Mouse (Mus musculus) spleen, embryonic (tissue): ENCODE data around the gene Twf2.

ENCODE experiments used
- CTCF ChIA-PET: fragments of 350-600 bp; sonication (Branson Sonifier 250); formaldehyde crosslinking; loops from one replicate; lab custom pipeline; 2022; lab: Charles Lee

Twf2 gene

GRCm38 (mm10) chr9:106202819-106203636 lies at the start of gene Twf2:
TSS of gene Twf2 (plus strand) at chr9:106203108.
- CTCF ChIA-PET: interaction anchor here (0.7 to 1.5 kb wide), 2 partner anchors 10 to 13 kb away, joined by 3 read pairs; no protein-coding TSS in a partner anchor

- CTCF ChIA-PET: no interaction called here
These were observed 48.8 kb upstream of the Twf2 start for GRCm38 (mm10) chr9:106154106-106154505.

- CTCF ChIA-PET: interaction anchor here (1.7 kb wide), 1 partner anchor 55 kb away, joined by 5 read pairs; no protein-coding TSS in a partner anchor
These were observed 46.5 kb upstream of the Twf2 start for GRCm38 (mm10) chr9:106156419-106156818.

DNA sequence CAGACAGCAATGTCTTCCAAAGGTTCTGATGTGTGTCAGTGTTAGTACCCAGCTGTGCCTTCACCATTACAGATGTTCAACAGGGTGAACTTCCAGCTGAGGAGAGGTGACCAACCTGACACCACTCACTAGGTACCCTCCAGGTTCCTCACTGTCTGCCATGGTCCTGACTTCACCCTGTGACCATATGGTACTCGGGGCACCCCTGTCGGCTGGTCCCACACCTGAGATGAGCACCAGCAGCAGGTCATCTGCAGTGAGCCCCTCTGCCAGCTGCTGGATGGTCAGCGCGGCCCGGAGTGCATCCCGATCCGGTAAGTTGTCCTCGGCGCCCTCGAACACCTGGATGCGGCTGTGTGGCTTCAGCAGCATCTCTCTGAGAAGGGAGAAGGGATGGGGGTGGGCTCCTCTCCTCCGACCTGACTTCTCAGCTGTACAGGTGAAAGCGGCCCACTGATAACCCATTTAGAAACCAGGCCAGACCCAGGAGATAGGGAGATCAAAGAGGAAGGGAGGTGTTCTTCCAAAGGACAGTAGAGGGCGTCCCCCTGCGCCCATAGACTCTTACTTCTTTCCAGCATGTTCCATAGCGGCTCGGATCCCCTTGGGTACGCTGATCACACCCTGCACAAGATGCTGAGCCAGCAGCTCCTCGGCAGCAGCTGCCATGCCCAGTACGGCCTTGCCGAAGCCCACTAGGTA lies 45.8 kb upstream of the Twf2 start:
- CTCF ChIA-PET: interaction anchor here (1.7 kb wide), 1 partner anchor 55 kb away, joined by 5 read pairs; no protein-coding TSS in a partner anchor

GRCm38 (mm10) chr9:106157623-106157925 lies 45.3 kb upstream of the Twf2 start:
- CTCF ChIA-PET: interaction anchor here (1.7 kb wide), 1 partner anchor 54 kb away, joined by 5 read pairs; no protein-coding TSS in a partner anchor

- CTCF ChIA-PET: no interaction called here
These were observed 44.8 kb upstream of the Twf2 start, which contains the start of gene Glyctk for GRCm38 (mm10) chr9:106158037-106158491. TSS of gene Glyctk (minus strand) at chr9:106158138.

- CTCF ChIA-PET: no interaction called here
These were observed 43.7 kb upstream of the Twf2 start for GRCm38 (mm10) chr9:106159237-106159636.

GRCm38 (mm10) chr9:106159784-106160301 lies 43.1 kb upstream of the Twf2 start:
- CTCF ChIA-PET: interaction anchor here (0.7 kb wide), 1 partner anchor 158 kb away, joined by 3 read pairs; no protein-coding TSS in a partner anchor

DNA sequence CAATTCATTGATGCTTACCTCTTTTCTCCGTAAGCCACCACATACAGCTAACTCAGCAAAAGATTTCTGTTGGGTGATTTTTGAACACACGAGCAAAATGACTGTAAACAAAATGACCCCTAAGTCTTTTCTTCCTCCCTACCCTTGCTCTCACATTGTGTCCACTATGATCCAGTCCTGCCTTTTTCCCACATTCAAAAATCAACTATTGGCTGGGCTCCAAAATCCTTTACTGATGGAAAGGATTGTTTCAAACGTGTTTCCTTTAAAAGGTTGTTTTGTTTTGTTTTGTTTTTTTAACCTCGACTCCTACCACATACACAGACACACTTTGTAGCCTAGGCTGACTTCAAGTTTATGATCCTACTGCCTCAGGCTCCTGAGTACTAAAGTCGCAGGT lies 42.5 kb upstream of the Twf2 start:
- CTCF ChIA-PET: no interaction called here

DNA sequence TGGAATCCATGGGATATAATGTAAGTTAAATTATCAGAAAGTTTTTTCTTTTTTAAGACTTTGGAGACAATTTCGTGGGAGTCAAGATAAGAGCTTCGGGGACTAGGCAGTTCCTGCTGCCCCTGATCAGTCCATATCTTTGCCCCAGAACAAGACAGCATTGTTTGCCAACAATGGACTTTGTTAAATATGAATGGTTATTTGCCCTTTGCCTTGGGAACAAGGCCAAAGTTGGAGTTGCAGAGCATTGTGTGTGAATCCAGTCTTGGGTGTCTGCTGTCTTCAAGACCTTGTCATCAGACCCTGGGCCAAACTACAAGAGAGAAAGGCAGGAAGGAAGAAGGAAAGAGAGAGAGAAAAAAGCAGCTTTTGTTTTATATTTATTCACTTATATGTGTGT lies 36.2 kb upstream of the Twf2 start:
- CTCF ChIA-PET: no interaction called here

DNA sequence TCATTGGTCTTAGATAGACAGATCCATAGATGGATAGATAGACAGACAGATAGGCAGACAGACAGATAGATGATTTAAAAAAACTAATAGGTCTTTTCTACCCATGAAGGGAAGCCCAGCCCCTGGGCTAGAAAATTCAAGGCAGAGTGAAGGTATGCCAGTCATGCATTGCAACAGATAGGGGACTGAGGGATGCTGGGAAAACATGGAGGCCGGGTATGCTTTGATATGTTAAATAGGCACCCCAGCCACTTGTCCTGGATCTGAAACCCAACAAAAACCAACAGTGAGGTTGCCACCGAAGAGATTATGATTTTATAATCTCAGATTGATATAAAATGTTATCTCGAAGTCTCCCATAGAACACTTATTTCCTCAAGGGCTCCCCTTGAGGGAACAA lies 35.7 kb upstream of the Twf2 start:
- CTCF ChIA-PET: interaction anchor here (0.6 kb wide), 1 partner anchor 63 kb away, joined by 3 read pairs; no protein-coding TSS in a partner anchor

DNA sequence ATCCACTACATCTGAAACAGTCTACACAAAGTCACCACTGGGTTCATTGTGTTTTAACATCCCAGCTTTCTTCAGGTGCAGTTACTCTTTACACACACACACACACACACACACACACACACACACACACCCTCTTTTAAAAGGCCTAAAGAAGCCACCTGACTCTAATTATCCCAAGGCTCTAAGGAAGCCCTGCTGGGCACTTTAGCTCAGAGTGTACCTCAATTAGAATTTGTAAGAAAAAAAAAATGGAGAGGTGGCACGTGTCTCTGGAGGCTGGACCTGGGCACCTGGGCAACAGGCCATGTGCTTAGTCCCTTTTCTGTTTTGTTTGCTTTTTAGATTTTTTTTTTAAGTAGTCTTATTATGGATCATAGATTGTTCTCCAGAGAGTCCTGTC lies 35.2 kb upstream of the Twf2 start:
- CTCF ChIA-PET: interaction anchor here (0.6 kb wide), 1 partner anchor 62 kb away, joined by 3 read pairs; no protein-coding TSS in a partner anchor

DNA sequence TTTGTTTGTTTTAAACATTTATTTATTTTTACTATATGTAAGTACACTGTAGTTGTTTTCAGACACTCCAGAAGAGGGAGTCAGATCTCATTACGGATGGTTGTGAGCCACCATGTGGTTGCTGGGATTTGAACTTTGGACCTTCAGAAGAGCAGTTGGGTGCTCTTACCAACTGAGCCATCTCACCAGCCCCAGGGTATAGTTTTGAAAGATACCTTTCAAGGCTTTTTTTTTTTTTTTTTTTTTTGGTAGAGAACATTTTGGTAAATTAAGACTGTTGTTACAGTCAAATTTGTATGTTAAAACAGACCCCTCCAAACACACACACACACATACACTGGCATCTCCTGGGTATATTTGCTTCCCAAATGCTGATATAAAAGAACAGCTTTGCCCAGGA lies 33.9 kb upstream of the Twf2 start:
- CTCF ChIA-PET: interaction anchor here (0.7 to 1.0 kb wide), 2 partner anchors 9 to 43 kb away, joined by 3 to 15 read pairs; no protein-coding TSS in a partner anchor

DNA sequence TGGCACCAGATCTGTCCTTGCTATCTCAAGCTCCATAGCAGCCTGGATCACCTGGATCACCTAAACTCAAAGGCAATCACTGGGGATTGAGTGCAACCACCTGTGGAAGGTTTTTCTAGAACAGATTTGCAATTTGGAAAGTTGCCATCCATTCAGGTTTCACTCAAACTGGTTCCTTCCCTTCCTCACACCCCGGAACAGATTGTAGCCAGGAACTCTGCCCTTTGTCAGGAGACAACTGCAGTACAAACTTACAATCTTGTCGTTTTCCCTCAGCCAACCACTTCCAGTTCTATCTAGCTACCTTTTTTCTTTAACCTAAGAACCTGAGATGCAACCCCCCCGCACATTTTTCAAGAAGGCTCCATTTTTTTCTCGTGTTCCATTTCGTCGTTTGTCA lies 33.0 kb upstream of the Twf2 start:
- CTCF ChIA-PET: interaction anchor here (1.0 kb wide), 1 partner anchor 42 kb away, joined by 3 read pairs; no protein-coding TSS in a partner anchor

GRCm38 (mm10) chr9:106170556-106171345 lies 32.2 kb upstream of the Twf2 start, which contains the start of gene Wdr82:
TSS of gene Wdr82 (plus strand) at chr9:106170928.
- CTCF ChIA-PET: interaction anchor here (0.6 to 0.7 kb wide), 2 partner anchors 39 to 214 kb away, joined by 3 to 5 read pairs; no protein-coding TSS in a partner anchor

DNA sequence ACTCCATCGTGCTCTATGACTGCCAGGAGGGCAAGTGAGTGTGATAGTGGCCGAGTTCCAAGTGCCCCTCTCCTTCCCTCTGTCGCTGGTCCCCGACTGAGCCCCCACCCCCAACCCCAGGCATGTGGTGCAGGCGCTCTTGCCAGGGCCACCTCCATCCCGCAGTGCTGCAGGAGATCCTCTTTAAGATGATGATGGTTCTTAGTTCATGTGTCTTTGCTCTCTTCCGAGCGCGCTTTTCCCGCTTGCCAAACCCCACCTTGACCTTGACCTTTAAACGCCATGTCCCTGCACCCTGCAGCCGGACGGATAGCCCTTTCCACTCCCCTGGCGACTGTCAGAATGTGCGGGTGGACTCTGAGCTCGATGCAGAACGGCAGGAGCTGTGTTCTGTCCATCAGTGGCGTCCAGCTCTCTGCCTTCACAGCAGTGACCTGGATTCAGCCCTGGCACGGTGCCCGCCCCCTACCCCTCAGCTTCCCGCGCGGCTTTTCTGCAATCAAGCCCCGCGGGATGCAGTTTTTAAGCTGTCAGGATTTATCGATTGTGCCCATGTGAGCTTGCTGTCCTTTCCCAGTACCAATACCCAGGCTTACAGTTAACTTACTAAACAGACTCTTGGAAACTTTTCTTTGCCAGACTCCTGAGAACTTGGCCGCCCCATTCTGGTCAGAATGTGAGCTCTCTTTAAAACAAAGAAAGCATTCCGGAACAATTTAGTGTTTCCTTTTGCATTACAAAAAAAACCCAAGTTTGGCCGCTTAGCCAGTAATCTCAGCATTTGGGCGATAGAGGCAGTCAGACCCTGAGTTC lies 31.4 kb upstream of the Twf2 start:
- CTCF ChIA-PET: interaction anchor here (0.6 to 0.7 kb wide), 2 partner anchors 38 to 213 kb away, joined by 3 to 5 read pairs; no protein-coding TSS in a partner anchor

DNA sequence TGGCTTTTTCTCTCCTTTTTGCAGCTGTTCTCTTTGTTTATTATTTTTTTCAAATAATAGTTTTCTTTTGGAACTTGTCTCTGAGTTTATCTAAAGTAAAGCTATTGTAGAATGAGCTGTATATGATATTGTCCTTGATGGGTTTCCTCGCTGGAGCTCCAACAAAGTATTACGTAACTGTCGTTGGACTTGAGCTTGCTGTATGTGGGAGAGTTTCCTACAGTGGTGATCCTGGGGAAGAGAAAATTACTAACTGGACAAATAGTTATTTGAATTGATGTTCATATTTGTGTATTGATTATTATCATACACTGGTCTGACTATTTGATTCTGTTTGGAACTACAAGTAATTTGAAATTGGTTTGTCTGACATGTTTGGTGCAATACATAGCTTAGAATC lies 30.4 kb upstream of the Twf2 start:
- CTCF ChIA-PET: no interaction called here

- CTCF ChIA-PET: interaction anchor here (0.7 kb wide), 1 partner anchor 34 kb away, joined by 3 read pairs; no protein-coding TSS in a partner anchor
These were observed 29.5 kb upstream of the Twf2 start for GRCm38 (mm10) chr9:106173363-106173762.

DNA sequence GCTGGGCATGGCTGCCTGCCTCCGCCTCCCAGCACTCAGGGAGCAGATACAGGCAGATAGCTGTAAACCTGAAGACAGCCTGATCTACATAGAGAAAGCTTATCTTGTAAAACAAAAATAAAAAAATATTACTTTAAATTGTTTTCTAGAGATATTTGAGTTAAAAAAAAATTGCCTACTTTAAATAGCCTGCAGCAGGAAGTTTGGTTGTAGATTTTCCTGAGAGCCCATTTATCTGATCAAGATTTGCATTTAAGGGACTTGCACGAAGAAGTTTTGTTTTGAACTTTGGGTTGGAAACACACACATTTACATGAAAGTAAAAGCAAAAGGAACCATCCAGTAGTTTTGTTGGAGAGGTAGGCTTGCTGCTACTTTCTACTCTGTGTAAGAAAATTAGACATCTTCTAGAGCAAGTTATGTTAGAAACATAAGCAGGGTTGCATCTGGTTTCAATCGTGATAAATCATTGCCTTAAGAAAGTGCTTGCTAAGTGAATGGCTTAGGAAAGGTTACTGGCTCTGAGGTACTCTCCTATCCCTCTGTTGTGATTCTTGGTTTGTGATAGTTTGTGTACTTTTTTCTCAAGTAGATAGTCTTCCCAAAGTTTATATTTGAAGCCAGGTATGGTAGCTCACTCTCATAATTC lies 27.2 kb upstream of the Twf2 start:
- CTCF ChIA-PET: no interaction called here
